Mouse (Mus musculus) myocyte (in vitro differentiated cells): ENCODE data around the gene Cep152.

Source experiments
- CEBPB ChIP-seq: IDR thresholded peaks from 2 replicates; pipeline ENCODE4 v1.6.1; 2011; ENCODE audit warnings: mild to moderate bottlenecking, moderate library complexity; ENCODE audit not compliant: poor library complexity, insufficient read depth, severe bottlenecking
- E2F4 ChIP-seq: IDR thresholded peaks from one replicate; pipeline ENCODE4 v1.6.1; 2011; ENCODE audit warnings: mild to moderate bottlenecking, control low read depth, moderate library complexity; ENCODE audit not compliant: insufficient read depth
- MAX ChIP-seq: IDR thresholded peaks from one replicate; pipeline ENCODE4 v1.6.1; 2011; ENCODE audit warnings: low read depth, mild to moderate bottlenecking, control low read depth
- MYOD1 ChIP-seq, 3 experiments: IDR thresholded peaks; one replicate each; pipeline ENCODE4 v1.6.1; 2011; ENCODE audit warnings: control low read depth in 2 of 3, low read depth in 2 of 3, mild to moderate bottlenecking in 2 of 3, moderate library complexity in 1 of 3; ENCODE audit not compliant: insufficient read length in 2 of 3, control insufficient read depth in 1 of 3
- MYOG ChIP-seq, 3 experiments: IDR thresholded peaks; one replicate each; pipeline ENCODE4 v1.6.1; 2011; ENCODE audit warnings: control low read depth in 2 of 3, low read depth in 2 of 3, mild to moderate bottlenecking in 2 of 3; ENCODE audit not compliant: insufficient read length in 2 of 3, control insufficient read depth in 1 of 3, insufficient read depth in 1 of 3
- POLR2A ChIP-seq: IDR thresholded peaks from one replicate; pipeline ENCODE4 v1.6.1; 2011; ENCODE audit warnings: low read depth, mild to moderate bottlenecking, control low read depth, moderate library complexity; ENCODE audit not compliant: insufficient read length
- POLR2AphosphoS2 ChIP-seq: IDR thresholded peaks from one replicate; pipeline ENCODE4 v1.6.1; 2011; ENCODE audit warnings: low read depth, control low read depth; ENCODE audit not compliant: insufficient read length
- REST ChIP-seq: IDR thresholded peaks from one replicate; pipeline ENCODE4 v1.6.1; 2011; ENCODE audit warnings: mild to moderate bottlenecking, control low read depth, moderate library complexity; ENCODE audit not compliant: insufficient read depth, insufficient read length
- SRF ChIP-seq: IDR thresholded peaks from one replicate; pipeline ENCODE4 v1.6.1; 2011; ENCODE audit warnings: low read depth; ENCODE audit not compliant: control insufficient read depth, insufficient read length
- TCF12 ChIP-seq: IDR thresholded peaks from one replicate; pipeline ENCODE4 v1.6.1; 2011; ENCODE audit warnings: mild to moderate bottlenecking, control low read depth; ENCODE audit not compliant: poor library complexity, insufficient read depth, severe bottlenecking
- USF1 ChIP-seq: IDR thresholded peaks from one replicate; pipeline ENCODE4 v1.6.1; 2011; ENCODE audit warnings: low read depth, mild to moderate bottlenecking, control low read depth, moderate library complexity

DNA sequence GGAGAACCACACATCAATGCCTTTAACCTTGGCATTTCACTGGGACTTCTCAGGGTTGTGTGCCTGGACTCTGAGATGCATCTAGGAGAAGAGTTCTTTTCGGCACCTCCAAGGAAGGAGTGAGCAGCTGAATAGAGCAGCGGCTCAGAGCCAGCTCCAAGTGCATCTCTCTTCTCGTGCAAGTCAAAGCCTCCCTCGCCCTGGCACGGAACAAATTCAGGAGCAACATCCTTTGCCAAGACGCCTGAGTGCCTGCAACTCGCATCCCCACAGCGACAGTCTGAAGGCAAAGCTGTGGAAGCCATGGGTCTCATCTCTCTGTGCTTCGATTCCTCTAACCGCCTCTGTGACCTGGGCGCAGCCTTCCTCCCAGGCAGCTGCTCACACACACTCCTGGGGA, 61.0 kb downstream of the Cep152 start:
- TF ChIP-seq POLR2A (no peak), CEBPB (no peak), SRF (no peak), POLR2AphosphoS2 (no peak), MYOD1 (IDR thresholded peaks at IDR 0.05; ENCODE audit: control insufficient read depth in 1 of 3, insufficient read length in 2 of 3, low read depth in 2 of 3) (no peak), MAX (no peak), E2F4 (no peak), USF1 (no peak), REST (no peak), TCF12 (no peak), MYOG (IDR thresholded peaks at IDR 0.05; ENCODE audit: control insufficient read depth in 1 of 3, insufficient read depth in 1 of 3, insufficient read length in 2 of 3, low read depth in 2 of 3) (no peak)
